Mouse (Mus musculus) forebrain, embryonic 16.5 days (tissue): ENCODE measurements around the gene Crhr1. TPM values are rescaled to one million over a fixed set of nuclear protein-coding genes. Genes with fewer than 3 reads are reported as not detected.

Experiments
- ATAC-seq: fragments of 200-750 bp; cut with Nextera tagmentation; 2 replicates; pipeline ENCODE4 v1.8.0; 2017; ENCODE audit warnings: mild to moderate bottlenecking, moderate library complexity
- H3K27ac ChIP-seq: fragments of 300-500 bp; sonication (generic); 2 replicates; pipeline ENCODE4 v1.5.1; 2014; ENCODE audit warnings: low read length, control low read depth
- H3K27me3 ChIP-seq: fragments of 300-500 bp; sonication (generic); replicated peaks from 2 replicates; pipeline ENCODE4 v1.6.1; 2014; ENCODE audit warnings: low read length; ENCODE audit not compliant: control insufficient read depth, insufficient read depth
- H3K36me3 ChIP-seq: fragments of 300-500 bp; sonication (generic); 2 replicates; pipeline ENCODE4 v1.6.1; 2014; ENCODE audit not compliant: control insufficient read depth, insufficient read depth
- H3K4me1 ChIP-seq: fragments of 300-500 bp; sonication (generic); replicated peaks from 2 replicates; pipeline ENCODE4 v1.6.1; 2014; ENCODE audit warnings: low read length; ENCODE audit not compliant: control insufficient read depth, insufficient read depth
- H3K4me2 ChIP-seq: fragments of 300-500 bp; sonication (generic); 2 replicates; pipeline ENCODE4 v1.6.1; 2014; ENCODE audit warnings: mild to moderate bottlenecking, low read length, control low read depth
- H3K4me3 ChIP-seq: fragments of 300-500 bp; sonication (generic); replicated peaks from 2 replicates; pipeline ENCODE4 v1.5.1; 2014; ENCODE audit warnings: mild to moderate bottlenecking, low read length, control low read depth
- H3K9ac ChIP-seq: fragments of 300-500 bp; sonication (generic); replicated peaks from 2 replicates; pipeline ENCODE4 v1.6.1; 2014; ENCODE audit warnings: low read depth, low read length, control low read depth
- H3K9me3 ChIP-seq: fragments of 300-500 bp; sonication (generic); 2 replicates; pipeline ENCODE4 v1.6.1; 2016; ENCODE audit warnings: low read length; ENCODE audit not compliant: control insufficient read depth
- WGBS: fragments of 180-500 bp; shearing (Covaris S2); extraction: QIAGEN DNeasy Blood & Tissue Kit; methylation state at CpG from one replicate; pipeline ENCODE4 v1.1.7; 2014; 5-methylcytosine and 5-hydroxymethylcytosine counted together
- polyA plus RNA-seq: library from polyadenylated mRNA; unstranded; fragments of >200 nt; fragmentation: Nextera tagmentation; extraction: Ambion mirVana; gene quantifications from 2 replicates; pipeline ENCODE4 v1.2.1, GENCODE M21; 2015

Crhr1 gene
- polyA plus RNA-seq, 1 experiment from 2014 or later, result 6.3 TPM

DNA sequence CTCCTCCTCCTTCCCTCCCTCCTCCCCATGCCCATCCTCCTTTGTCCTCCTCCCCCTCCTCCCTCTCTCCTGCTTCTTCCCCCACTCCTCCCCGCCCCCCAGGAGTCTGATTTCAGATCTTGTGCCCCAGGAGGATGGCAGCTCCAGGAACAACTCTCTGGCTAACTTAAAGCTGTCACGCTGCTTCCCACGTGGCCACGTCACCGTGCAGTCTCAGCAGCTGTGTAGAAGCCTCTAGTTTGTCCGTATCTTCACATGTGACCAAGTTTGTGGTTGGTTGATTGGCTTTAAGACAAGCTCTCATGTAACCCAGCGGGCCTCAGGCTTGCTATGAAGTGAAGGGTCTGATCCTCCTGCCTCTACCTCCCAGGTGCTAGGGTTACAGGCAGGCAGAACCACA is 46.2 kb downstream of the Crhr1 start:
- no peak overlapping the region for H3K27ac ChIP-seq
- no peak overlapping the region for H3K4me2 ChIP-seq
- H3K9me3 ChIP-seq, result no peaks in the 10 kb centered on the region
- 32% methylated on average over 6 of the region's 7 CpGs for WGBS
- no peak overlapping the region for H3K9ac ChIP-seq
- ATAC-seq, result no peak
- no peak overlapping the region for H3K4me3 ChIP-seq
- 0 out of 2 replicates have a peak, but pooled peaks cover 2% of the 10 kb centered on the region for H3K27me3 ChIP-seq
- no peaks in the 10 kb centered on the region for H3K4me1 ChIP-seq
- no peaks in the 10 kb centered on the region for H3K36me3 ChIP-seq

DNA sequence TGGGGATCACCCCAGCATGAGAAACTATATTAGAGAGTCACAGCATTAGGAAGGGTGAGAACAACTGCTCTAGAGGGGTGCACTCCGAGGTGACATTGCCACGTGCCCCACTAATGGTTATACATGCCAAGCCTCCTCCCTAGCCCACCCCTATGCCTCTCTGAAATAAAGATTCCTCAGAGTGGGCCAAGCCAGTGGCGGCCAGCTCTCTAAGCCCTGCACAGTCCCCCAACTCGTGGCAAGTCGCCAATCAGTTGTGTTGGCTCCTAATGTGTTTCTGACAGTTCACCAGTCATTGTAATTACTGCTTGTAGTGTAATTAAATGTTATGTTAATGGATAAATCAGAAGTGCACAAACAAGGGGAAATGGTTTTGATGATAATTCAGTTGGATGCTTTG is 47.1 kb downstream of the Crhr1 start:
- Histone ChIP-seq H3K36me3 (no peaks in the 10 kb centered on the region), H3K4me3 (no peak overlapping the region), H3K27ac (no peak overlapping the region), H3K27me3 (0 out of 2 replicates have a peak, but pooled peaks cover 2% of the 10 kb centered on the region), H3K4me1 (no peaks in the 10 kb centered on the region), H3K9ac (no peak overlapping the region), H3K4me2 (no peak overlapping the region), H3K9me3 (no peaks in the 10 kb centered on the region)
- peak; percentile 77 for ATAC-seq
- WGBS, result 24% methylated on average over 5 of the region's 5 CpGs

GRCm38 (mm10) chr11:104182141-104182540 is 49.5 kb downstream of the Crhr1 start:
- no peaks in the 10 kb centered on the region for H3K4me1 ChIP-seq
- H3K27ac ChIP-seq, result no peak overlapping the region
- H3K4me2 ChIP-seq, result no peak overlapping the region
- no peaks in the 10 kb centered on the region for H3K36me3 ChIP-seq
- 84% methylated on average over 3 of the region's 3 CpGs for WGBS
- H3K9me3 ChIP-seq, result no peaks in the 10 kb centered on the region
- H3K9ac ChIP-seq, result no peak overlapping the region
- no peak for ATAC-seq
- 0 out of 2 replicates have a peak, but pooled peaks cover 2% of the 10 kb centered on the region for H3K27me3 ChIP-seq
- no peak overlapping the region for H3K4me3 ChIP-seq

- 85% methylated on average over 13 of the region's 13 CpGs for WGBS
These were observed 53.6 kb downstream of the Crhr1 start, which contains the start of gene Sppl2c for GRCm38 (mm10) chr11:104186135-104186836. Gene Sppl2c, plus strand, starts transcription at chr11:104186327.

GRCm38 (mm10) chr11:104186837-104187150 is 54.1 kb downstream of the Crhr1 start:
- H3K27me3 ChIP-seq, result 0 out of 2 replicates have a peak, but pooled peaks cover 2% of the 10 kb centered on the region
- no peak overlapping the region for H3K27ac ChIP-seq
- H3K9ac ChIP-seq, result no peak overlapping the region
- no peaks in the 10 kb centered on the region for H3K4me1 ChIP-seq
- no peak overlapping the region for H3K4me3 ChIP-seq
- ATAC-seq, result no peak
- H3K4me2 ChIP-seq, result no peak overlapping the region
- H3K36me3 ChIP-seq, result no peaks in the 10 kb centered on the region
- no peaks in the 10 kb centered on the region for H3K9me3 ChIP-seq
- 90% methylated on average over 9 of the region's 9 CpGs for WGBS

More at GRCm38 (mm10) chr11:104186135-104186836, 53.6 kb downstream of the Crhr1 start, which contains the start of gene Sppl2c:
- H3K4me2 ChIP-seq, result no peak within 1 kb of the TSS
- 0 out of 2 replicates have a peak, but pooled peaks cover 2% of the 10 kb centered on the region for H3K27me3 ChIP-seq
- no peaks in the 10 kb centered on the region for H3K4me1 ChIP-seq
- ATAC-seq, result no peak
- H3K9me3 ChIP-seq, result no peaks in the 10 kb centered on the region
- H3K36me3 ChIP-seq, result no peaks in the 10 kb centered on the region
- H3K27ac ChIP-seq, result no peak within 1 kb of the TSS
- H3K9ac ChIP-seq, result no peak within 1 kb of the TSS
- no peak within 1 kb of the TSS for H3K4me3 ChIP-seq

- Histone ChIP-seq H3K9me3 (no peaks in the 10 kb centered on the region), H3K4me2 (no peak overlapping the region), H3K4me1 (no peaks in the 10 kb centered on the region), H3K36me3 (no peaks in the 10 kb centered on the region), H3K27ac (no peak overlapping the region), H3K27me3 (no peaks in the 10 kb centered on the region), H3K9ac (no peak overlapping the region), H3K4me3 (no peak overlapping the region)
- 95% methylated on average over 10 of the region's 10 CpGs for WGBS
- ATAC-seq, result no peak
These were observed 55.1 kb downstream of the Crhr1 start for GRCm38 (mm10) chr11:104187766-104188165.

- no peaks in the 10 kb centered on the region for H3K9me3 ChIP-seq
- no peak overlapping the region for H3K4me2 ChIP-seq
- ATAC-seq, result no peak
- H3K9ac ChIP-seq, result no peak overlapping the region
- H3K4me3 ChIP-seq, result no peak overlapping the region
- H3K4me1 ChIP-seq, result no peaks in the 10 kb centered on the region
- WGBS, result 69% methylated on average over 2 of the region's 2 CpGs
- H3K27ac ChIP-seq, result no peak overlapping the region
- no peaks in the 10 kb centered on the region for H3K36me3 ChIP-seq
- H3K27me3 ChIP-seq, result no peaks in the 10 kb centered on the region
These were observed 57.4 kb downstream of the Crhr1 start for GRCm38 (mm10) chr11:104190008-104190407.

DNA sequence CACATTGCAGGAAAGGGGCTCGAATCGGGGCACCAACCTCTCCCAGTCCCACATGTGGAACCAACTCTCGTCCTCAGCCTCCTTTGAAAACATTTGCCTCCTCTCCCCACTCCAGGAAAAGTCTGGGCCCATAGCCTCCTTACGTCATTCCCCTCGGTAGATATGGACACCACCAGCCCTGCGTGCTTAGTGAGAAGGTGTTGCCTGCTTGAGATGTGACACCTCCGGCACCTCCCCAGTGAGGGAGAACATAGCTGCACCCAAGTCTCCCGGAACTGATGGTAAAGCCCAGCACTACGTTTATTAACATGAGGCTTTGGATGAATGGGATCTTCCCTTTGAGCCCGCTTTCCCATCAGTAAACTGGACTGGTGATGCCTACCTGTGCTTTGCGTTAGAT is 62.7 kb downstream of the Crhr1 start:
- no peak for ATAC-seq
- no peak overlapping the region; the same call in 1 of the 2 replicates for H3K9ac ChIP-seq
- peaks cover 6% of the 10 kb centered on the region; the same call in 1 of the 2 replicates for H3K27me3 ChIP-seq
- no peak overlapping the region for H3K27ac ChIP-seq
- peak overlapping the region; percentile 34 for H3K4me2 ChIP-seq
- H3K36me3 ChIP-seq, result no peaks in the 10 kb centered on the region
- peak overlapping the region; percentile 17; the same call in 1 of the 2 replicates for H3K4me3 ChIP-seq
- WGBS, result 78% methylated on average over 11 of the region's 11 CpGs
- H3K9me3 ChIP-seq, result no peaks in the 10 kb centered on the region
- H3K4me1 ChIP-seq, result no peaks in the 10 kb centered on the region

GRCm38 (mm10) chr11:104195791-104196190 is 63.1 kb downstream of the Crhr1 start:
- Histone ChIP-seq H3K9ac (no peak overlapping the region; the same call in 1 of the 2 replicates), H3K27me3 (peaks cover 8% of the 10 kb centered on the region; the same call in 1 of the 2 replicates), H3K9me3 (no peaks in the 10 kb centered on the region), H3K4me3 (peak overlapping the region; percentile 17; the same call in 1 of the 2 replicates), H3K4me2 (peak overlapping the region; percentile 34), H3K4me1 (no peaks in the 10 kb centered on the region), H3K27ac (no peak overlapping the region), H3K36me3 (no peaks in the 10 kb centered on the region)
- 4% methylated on average over 9 of the region's 9 CpGs for WGBS
- peak; percentile 88 for ATAC-seq
